Mouse (Mus musculus): Measurements from ENCODE around the gene Specc1. TPM values are rescaled to one million over a fixed set of nuclear protein-coding genes. Genes with fewer than 3 reads are reported as not detected.

The Specc1 gene
- polyA plus RNA-seq, 1 experiment from 2014 or later: 15.0 TPM

GRCm38 (mm10) chr11:62069554-62069953 is 113.0 kb downstream of the Specc1 start:
- Histone ChIP-seq H3K4me1 (ENCODE audit: control insufficient read depth, insufficient read depth, low read length) (no peaks in the 10 kb centered on the region), H3K9me3 (ENCODE audit: control insufficient read depth, low read length) (no peaks in the 10 kb centered on the region), H3K27ac (ENCODE audit: low read depth, low read length) (no peak overlapping the region), H3K27me3 (ENCODE audit: control insufficient read depth, insufficient read depth, low read length) (no peaks in the 10 kb centered on the region), H3K9ac (replicated peaks; ENCODE audit: low read depth, low read length) (no peak overlapping the region), H3K36me3 (ENCODE audit: control insufficient read depth, insufficient read depth, low read length) (no peaks in the 10 kb centered on the region), H3K4me3 (ENCODE audit: low read depth, low read length) (no peak overlapping the region), H3K4me2 (ENCODE audit: low read depth, low read length) (no peak overlapping the region)
- ATAC-seq (ENCODE audit: low read depth): no peak
- 25% methylated on average over 2 of the region's 2 CpGs for WGBS

- no peaks in the 10 kb centered on the region for H3K36me3 ChIP-seq (ENCODE audit: control insufficient read depth, insufficient read depth, low read length)
- ATAC-seq (ENCODE audit: low read depth): no peak
- H3K9ac ChIP-seq (replicated peaks; ENCODE audit: low read depth, low read length): no peak overlapping the region
- no peaks in the 10 kb centered on the region for H3K9me3 ChIP-seq (ENCODE audit: control insufficient read depth, low read length)
- 85% methylated on average over 7 of the region's 7 CpGs for WGBS
- H3K4me2 ChIP-seq (ENCODE audit: low read depth, low read length): no peak overlapping the region
- no peaks in the 10 kb centered on the region for H3K27me3 ChIP-seq (ENCODE audit: control insufficient read depth, insufficient read depth, low read length)
- H3K27ac ChIP-seq (ENCODE audit: low read depth, low read length): no peak overlapping the region
- no peaks in the 10 kb centered on the region for H3K4me1 ChIP-seq (ENCODE audit: control insufficient read depth, insufficient read depth, low read length)
- no peak overlapping the region for H3K4me3 ChIP-seq (ENCODE audit: low read depth, low read length)
Observed at GRCm38 (mm10) chr11:62070206-62070605, 113.6 kb downstream of the Specc1 start.

- WGBS: 75% methylated on average over 3 of the region's 3 CpGs
- H3K27ac ChIP-seq (ENCODE audit: low read depth, low read length): no peak overlapping the region
- no peak for ATAC-seq (ENCODE audit: low read depth)
- H3K4me1 ChIP-seq (ENCODE audit: control insufficient read depth, insufficient read depth, low read length): peaks cover under 1% of the 10 kb centered on the region; the same call in 1 of the 2 replicates
- no peaks in the 10 kb centered on the region for H3K27me3 ChIP-seq (ENCODE audit: control insufficient read depth, insufficient read depth, low read length)
- H3K9ac ChIP-seq (replicated peaks; ENCODE audit: low read depth, low read length): no peak overlapping the region
- H3K4me2 ChIP-seq (ENCODE audit: low read depth, low read length): no peak overlapping the region
- no peak overlapping the region for H3K4me3 ChIP-seq (ENCODE audit: low read depth, low read length)
- no peaks in the 10 kb centered on the region for H3K36me3 ChIP-seq (ENCODE audit: control insufficient read depth, insufficient read depth, low read length)
- no peaks in the 10 kb centered on the region for H3K9me3 ChIP-seq (ENCODE audit: control insufficient read depth, low read length)
Observed at GRCm38 (mm10) chr11:62072406-62072805, 115.8 kb downstream of the Specc1 start.

- ATAC-seq (ENCODE audit: low read depth): no peak
- 88% methylated on average over 7 of the region's 7 CpGs for WGBS
- Histone ChIP-seq H3K4me1 (ENCODE audit: control insufficient read depth, insufficient read depth, low read length) (peaks cover 3% of the 10 kb centered on the region; the same call in 1 of the 2 replicates), H3K27me3 (ENCODE audit: control insufficient read depth, insufficient read depth, low read length) (no peaks in the 10 kb centered on the region), H3K9ac (replicated peaks; ENCODE audit: low read depth, low read length) (no peak overlapping the region), H3K27ac (ENCODE audit: low read depth, low read length) (no peak overlapping the region), H3K36me3 (ENCODE audit: control insufficient read depth, insufficient read depth, low read length) (no peaks in the 10 kb centered on the region), H3K9me3 (ENCODE audit: control insufficient read depth, low read length) (no peaks in the 10 kb centered on the region), H3K4me3 (ENCODE audit: low read depth, low read length) (no peak overlapping the region), H3K4me2 (ENCODE audit: low read depth, low read length) (no peak overlapping the region)
Observed at GRCm38 (mm10) chr11:62073575-62074140, 117.1 kb downstream of the Specc1 start.

GRCm38 (mm10) chr11:62074578-62074977 is 118.0 kb downstream of the Specc1 start:
- no peak overlapping the region for H3K27ac ChIP-seq (ENCODE audit: low read depth, low read length)
- no peaks in the 10 kb centered on the region for H3K27me3 ChIP-seq (ENCODE audit: control insufficient read depth, insufficient read depth, low read length)
- H3K4me1 ChIP-seq (ENCODE audit: control insufficient read depth, insufficient read depth, low read length): peaks cover 3% of the 10 kb centered on the region; the same call in 1 of the 2 replicates
- H3K36me3 ChIP-seq (ENCODE audit: control insufficient read depth, insufficient read depth, low read length): no peaks in the 10 kb centered on the region
- H3K9ac ChIP-seq (replicated peaks; ENCODE audit: low read depth, low read length): no peak overlapping the region
- WGBS: 90% methylated on average over 8 of the region's 8 CpGs
- no peak overlapping the region for H3K4me3 ChIP-seq (ENCODE audit: low read depth, low read length)
- H3K4me2 ChIP-seq (ENCODE audit: low read depth, low read length): no peak overlapping the region
- ATAC-seq (ENCODE audit: low read depth): no peak
- no peaks in the 10 kb centered on the region for H3K9me3 ChIP-seq (ENCODE audit: control insufficient read depth, low read length)

- Histone ChIP-seq H3K27ac (ENCODE audit: low read depth, low read length) (no peak overlapping the region), H3K4me3 (ENCODE audit: low read depth, low read length) (no peak overlapping the region), H3K4me1 (ENCODE audit: control insufficient read depth, insufficient read depth, low read length) (peaks cover 3% of the 10 kb centered on the region; the same call in 1 of the 2 replicates), H3K27me3 (ENCODE audit: control insufficient read depth, insufficient read depth, low read length) (no peaks in the 10 kb centered on the region), H3K9ac (replicated peaks; ENCODE audit: low read depth, low read length) (no peak overlapping the region), H3K4me2 (ENCODE audit: low read depth, low read length) (no peak overlapping the region), H3K9me3 (ENCODE audit: control insufficient read depth, low read length) (no peaks in the 10 kb centered on the region), H3K36me3 (ENCODE audit: control insufficient read depth, insufficient read depth, low read length) (no peaks in the 10 kb centered on the region)
- ATAC-seq (ENCODE audit: low read depth): no peak
- WGBS: 88% methylated on average over 3 of the region's 3 CpGs
Observed at GRCm38 (mm10) chr11:62075071-62075470, 118.5 kb downstream of the Specc1 start.

GRCm38 (mm10) chr11:62075551-62075950 is 119.0 kb downstream of the Specc1 start:
- peaks cover 3% of the 10 kb centered on the region; the same call in 1 of the 2 replicates for H3K4me1 ChIP-seq (ENCODE audit: control insufficient read depth, insufficient read depth, low read length)
- no peak overlapping the region for H3K4me3 ChIP-seq (ENCODE audit: low read depth, low read length)
- 96% methylated on average over 5 of the region's 5 CpGs for WGBS
- no peak overlapping the region for H3K27ac ChIP-seq (ENCODE audit: low read depth, low read length)
- no peak overlapping the region for H3K9ac ChIP-seq (replicated peaks; ENCODE audit: low read depth, low read length)
- H3K4me2 ChIP-seq (ENCODE audit: low read depth, low read length): no peak overlapping the region
- no peaks in the 10 kb centered on the region for H3K36me3 ChIP-seq (ENCODE audit: control insufficient read depth, insufficient read depth, low read length)
- H3K9me3 ChIP-seq (ENCODE audit: control insufficient read depth, low read length): no peaks in the 10 kb centered on the region
- ATAC-seq (ENCODE audit: low read depth): no peak
- no peaks in the 10 kb centered on the region for H3K27me3 ChIP-seq (ENCODE audit: control insufficient read depth, insufficient read depth, low read length)

- peaks cover 3% of the 10 kb centered on the region; the same call in 1 of the 2 replicates for H3K4me1 ChIP-seq (ENCODE audit: control insufficient read depth, insufficient read depth, low read length)
- WGBS: 8% methylated on average over 29 of the region's 42 CpGs
- H3K4me3 ChIP-seq (ENCODE audit: low read depth, low read length): peak overlapping the region; percentile 86
- H3K9ac ChIP-seq (replicated peaks; ENCODE audit: low read depth, low read length): peak overlapping the region; percentile 82
- ATAC-seq (ENCODE audit: low read depth): peak; percentile 98
- peak overlapping the region; percentile 78 for H3K4me2 ChIP-seq (ENCODE audit: low read depth, low read length)
- no peaks in the 10 kb centered on the region for H3K27me3 ChIP-seq (ENCODE audit: control insufficient read depth, insufficient read depth, low read length)
- H3K27ac ChIP-seq (ENCODE audit: low read depth, low read length): peak overlapping the region; percentile 90
- H3K9me3 ChIP-seq (ENCODE audit: control insufficient read depth, low read length): no peaks in the 10 kb centered on the region
- H3K36me3 ChIP-seq (ENCODE audit: control insufficient read depth, insufficient read depth, low read length): no peaks in the 10 kb centered on the region
Observed at GRCm38 (mm10) chr11:62076345-62077156, 120.0 kb downstream of the Specc1 start.

Measured in neural tube, embryonic 14.5 days (tissue).